In genomic region chr2:134894776-134895175, GRCm38 (mm10) we compare ENCODE assay signal across 23 mouse cellular contexts.
DNase-seq lines count a peak whose midpoint lies in the region; ATAC-seq and TF ChIP-seq lines count a peak whose summit lies in the region.
"Had no signal": no experiment of that assay in that cellular context is flagged by ENCODE, and none has a peak within 500 bp of the region (broad histone marks: within the 10 kb centered on the region; RNA-seq: fewer than 3 reads in every experiment).

No protein-coding gene starts in this region.

- H3K4me2 ChIP-seq in embryonic facial prominence, embryonic 14.5 days (ENCODE audit: low read depth, low read length): no peak overlapping the region
- no peak overlapping the region for H3K4me2 ChIP-seq in forebrain, embryonic 16.5 days (ENCODE audit: low read length)
- no peak overlapping the region for H3K4me2 ChIP-seq in forebrain, embryonic 12.5 days
- H3K4me2 ChIP-seq: embryonic facial prominence, embryonic 13.5 days; forebrain, embryonic 13.5 days had no signal

- intact Hi-C loops in left cerebral cortex, adult 2 months (cut with DNase I): loop anchor here (5.0 kb wide), 2 partner anchors 47 to 107 kb away; partner anchors contain the start of gene Plcb1

- no peak for TF ChIP-seq CTCF in left cerebral cortex, adult 2 months (IDR thresholded peaks at IDR 0.05)

- H3K4me1 ChIP-seq in embryonic facial prominence, embryonic 14.5 days (ENCODE audit: control insufficient read depth, insufficient read depth, low read length): no peaks in the 10 kb centered on the region
- H3K4me1 ChIP-seq in embryonic facial prominence, embryonic 10.5 days: 0 out of 2 replicates have a peak, but pooled peaks cover 4% of the 10 kb centered on the region
- H3K4me1 ChIP-seq in forebrain, embryonic 16.5 days (replicated peaks; ENCODE audit: control insufficient read depth, insufficient read depth, low read length): no peaks in the 10 kb centered on the region
- no peaks in the 10 kb centered on the region for H3K4me1 ChIP-seq in forebrain, embryonic 12.5 days
- H3K4me1 ChIP-seq: forebrain, embryonic 13.5 days had no signal

- H3K9me3 ChIP-seq in embryonic facial prominence, embryonic 14.5 days (ENCODE audit: control insufficient read depth, low read length): no peaks in the 10 kb centered on the region
- no peaks in the 10 kb centered on the region for H3K9me3 ChIP-seq in embryonic facial prominence, embryonic 10.5 days
- no peaks in the 10 kb centered on the region for H3K9me3 ChIP-seq in forebrain, embryonic 16.5 days (ENCODE audit: control insufficient read depth, low read length)
- no peaks in the 10 kb centered on the region for H3K9me3 ChIP-seq in forebrain, embryonic 12.5 days
- H3K9me3 ChIP-seq: embryonic facial prominence, embryonic 13.5 days; forebrain, embryonic 13.5 days; G1E had no signal

- ATAC-seq in embryonic facial prominence, embryonic 14.5 days (ENCODE audit: low read depth): no peak
- peak; percentile 65; the same call in 1 of the 2 replicates for ATAC-seq in forebrain, embryonic 16.5 days
- ATAC-seq in forebrain, embryonic 12.5 days (ENCODE audit: low FRiP score): no peak
- ATAC-seq: CD4-positive, CD25-positive, alpha-beta regulatory T cell, adult 4 months; forebrain, embryonic 13.5 days; forebrain, postnatal 0 days had no signal

- no peaks in the 10 kb centered on the region for H3K27me3 ChIP-seq in embryonic facial prominence, embryonic 14.5 days (replicated peaks; ENCODE audit: control insufficient read depth, insufficient read depth, low read length)
- H3K27me3 ChIP-seq in embryonic facial prominence, embryonic 10.5 days (replicated peaks; ENCODE audit: low read depth, poor library complexity, severe bottlenecking): no peaks in the 10 kb centered on the region
- no peaks in the 10 kb centered on the region for H3K27me3 ChIP-seq in forebrain, embryonic 16.5 days (replicated peaks; ENCODE audit: control insufficient read depth, insufficient read depth, low read length)
- H3K27me3 ChIP-seq in forebrain, embryonic 12.5 days: no peaks in the 10 kb centered on the region
- H3K27me3 ChIP-seq: CH12.LX; embryonic facial prominence, embryonic 13.5 days; forebrain, embryonic 13.5 days had no signal

- WGBS in embryonic facial prominence, embryonic 14.5 days: 71% methylated on average over 4 of the region's 4 CpGs
- WGBS in embryonic facial prominence, embryonic 10.5 days: 93% methylated on average over 4 of the region's 4 CpGs
- 65% methylated on average over 4 of the region's 4 CpGs for WGBS in forebrain, embryonic 16.5 days
- WGBS in forebrain, embryonic 12.5 days: 94% methylated on average over 4 of the region's 4 CpGs

- peak; percentile 48 for DNase-seq in embryonic facial prominence, embryonic 14.5 days (ENCODE audit: low spot score)
- no peak for DNase-seq in embryonic facial prominence, embryonic 10.5 days (ENCODE audit: low spot score)
- DNase-seq in left cerebral cortex, adult 2 months (ENCODE audit: extremely low spot score in 1 of 2, low spot score in 2 of 2): no peak
- DNase-seq in left cerebral cortex, adult 18-20 months (ENCODE audit: low spot score in 2 of 2): no peak
- DNase-seq in NIH3T3 (ENCODE audit: low read depth): peak; percentile 49
- no peak for DNase-seq in frontal cortex, postnatal 25 days (ENCODE audit: low spot score in 2 of 2)
- DNase-seq: adrenal gland, adult 2 months; adrenal gland, postnatal 10 days; adrenal gland, postnatal 25 days; B cell, adult 2 months; cerebellum, adult 11-12 months; cerebellum, adult 2 months; cerebellum, adult 9-10 months; cerebellum, postnatal 10 days; cerebellum, postnatal 25 days; forebrain, postnatal 0 days had no signal

- H3K27ac ChIP-seq in embryonic facial prominence, embryonic 14.5 days (replicated peaks; ENCODE audit: low read depth, low read length): no peak overlapping the region
- H3K27ac ChIP-seq in embryonic facial prominence, embryonic 10.5 days (replicated peaks): no peak overlapping the region
- H3K27ac ChIP-seq in forebrain, embryonic 16.5 days (ENCODE audit: low read length): no peak overlapping the region
- no peak overlapping the region for H3K27ac ChIP-seq in forebrain, embryonic 12.5 days
- H3K27ac ChIP-seq in left cerebral cortex, adult 2 months: peak overlapping the region; percentile 55; the same call in 1 of the 2 replicates
- H3K27ac ChIP-seq: embryonic facial prominence, embryonic 13.5 days; forebrain, embryonic 13.5 days had no signal

- no peak overlapping the region for H3K9ac ChIP-seq in embryonic facial prominence, embryonic 14.5 days (ENCODE audit: low read depth, low read length)
- H3K9ac ChIP-seq in forebrain, embryonic 16.5 days (replicated peaks; ENCODE audit: low read depth, low read length): no peak overlapping the region
- H3K9ac ChIP-seq in forebrain, embryonic 12.5 days: no peak overlapping the region
- H3K9ac ChIP-seq: embryonic facial prominence, embryonic 13.5 days; forebrain, embryonic 13.5 days; forebrain, postnatal 0 days had no signal

- no peaks in the 10 kb centered on the region for H3K36me3 ChIP-seq in embryonic facial prominence, embryonic 14.5 days (ENCODE audit: control insufficient read depth, insufficient read depth, low read length)
- H3K36me3 ChIP-seq in embryonic facial prominence, embryonic 10.5 days (replicated peaks): no peaks in the 10 kb centered on the region
- H3K36me3 ChIP-seq in forebrain, embryonic 16.5 days (ENCODE audit: control insufficient read depth, insufficient read depth): no peaks in the 10 kb centered on the region
- no peaks in the 10 kb centered on the region for H3K36me3 ChIP-seq in forebrain, embryonic 12.5 days (replicated peaks)
- H3K36me3 ChIP-seq: embryonic facial prominence, embryonic 13.5 days; G1E had no signal

- H3K4me3 ChIP-seq in embryonic facial prominence, embryonic 14.5 days (ENCODE audit: low read depth, low read length): no peak overlapping the region
- no peak overlapping the region for H3K4me3 ChIP-seq in embryonic facial prominence, embryonic 10.5 days
- H3K4me3 ChIP-seq in forebrain, embryonic 16.5 days (replicated peaks; ENCODE audit: low read length): no peak overlapping the region
- no peak overlapping the region for H3K4me3 ChIP-seq in forebrain, embryonic 12.5 days (replicated peaks)
- H3K4me3 ChIP-seq in left cerebral cortex, adult 2 months: no peak overlapping the region
- H3K4me3 ChIP-seq: embryonic facial prominence, embryonic 13.5 days; forebrain, embryonic 13.5 days had no signal

Comparison
In these comparisons a context has a peak if more than half of its experiments do, and no peak if none do; other contexts are left out.
1. DNase-seq: peak in embryonic facial prominence, embryonic 14.5 days (single experiment) and NIH3T3 (single experiment); none in embryonic facial prominence, embryonic 10.5 days (single experiment), left cerebral cortex, adult 2 months (0 of 2), left cerebral cortex, adult 18-20 months (0 of 2) and frontal cortex, postnatal 25 days (0 of 2).